Mouse (Mus musculus) spleen, adult 2 months (tissue): ENCODE results near the gene Sort1. TPM values are rescaled to one million over a fixed set of nuclear protein-coding genes. Genes with fewer than 3 reads are reported as not detected.
A peak's percentile ranks its signal among the peaks of the same experiment; 100 is the strongest.
"Not testable (repeated sequence)": the region's sequence is repeated elsewhere in the genome, so short reads cannot be mapped to it uniquely, and the experiment has no call there.

Experiments
- DNase-seq, 2 experiments: peaks; one replicate each; pipeline versions ENCODE4 v3.0.0 to v3.0.0-alpha.2; 2012 to 2021; ENCODE audit warnings: low spot score in 2 of 2, low read depth in 1 of 2
- H3K27ac ChIP-seq: fragments of 200-500 bp; 2 replicates; pipeline ENCODE4 v1.5.1; 2012; ENCODE audit warnings: low read length, inconsistent platforms; ENCODE audit not compliant: insufficient read depth
- H3K27me3 ChIP-seq: fragments of 200-500 bp; 2 replicates; pipeline ENCODE4 v1.6.1; 2012; ENCODE audit warnings: mild to moderate bottlenecking, moderate library complexity, low read length, inconsistent platforms; ENCODE audit not compliant: control insufficient read depth, insufficient read depth
- H3K36me3 ChIP-seq: fragments of 200-500 bp; 2 replicates; pipeline ENCODE4 v1.6.1; 2012; ENCODE audit warnings: mild to moderate bottlenecking, low read length, inconsistent platforms; ENCODE audit not compliant: control insufficient read depth, insufficient read depth
- H3K4me1 ChIP-seq: fragments of 200-500 bp; 2 replicates; pipeline ENCODE4 v1.6.1; 2011; ENCODE audit warnings: inconsistent platforms; ENCODE audit not compliant: control insufficient read depth, insufficient read depth, insufficient read length
- H3K4me3 ChIP-seq: fragments of 200-500 bp; 2 replicates; pipeline ENCODE4 v1.5.1; 2011; ENCODE audit warnings: mild to moderate bottlenecking, inconsistent platforms; ENCODE audit not compliant: insufficient read depth, insufficient read length; ENCODE audit errors: extremely low read depth
- CTCF ChIP-seq: fragments of 200-500 bp; IDR thresholded peaks from 2 replicates; pipeline ENCODE4 v1.5.1; 2011; ENCODE audit warnings: mild to moderate bottlenecking, inconsistent platforms; ENCODE audit not compliant: insufficient read depth, insufficient read length, insufficient replicate concordance; ENCODE audit errors: extremely low read depth
- POLR2A ChIP-seq: fragments of 200-500 bp; IDR thresholded peaks from 2 replicates; pipeline ENCODE4 v1.6.1; 2011; ENCODE audit warnings: low read depth, low read length, inconsistent platforms
- WGBS: fragments of 180-500 bp; shearing (Covaris S2); methylation state at CpG from one replicate; pipeline ENCODE4 v1.1.7; 2018; 5-methylcytosine and 5-hydroxymethylcytosine counted together
- polyA plus RNA-seq: library from polyadenylated mRNA; depleted of rRNA; stranded (reverse); fragments of >200 nt; gene quantifications from 2 replicates; pipeline ENCODE4 v1.2.3, GENCODE M21; 2012

The Sort1 gene
- polyA plus RNA-seq, 1 experiment: 11.4 TPM

- H3K27ac ChIP-seq: no peak overlapping the region
- no peaks in the 10 kb centered on the region for H3K27me3 ChIP-seq
- H3K4me1 ChIP-seq: no peaks in the 10 kb centered on the region
- peaks cover 5% of the 10 kb centered on the region for H3K36me3 ChIP-seq
- DNase-seq: no peak
- no peak overlapping the region for H3K4me3 ChIP-seq
- TF ChIP-seq CTCF (no peak), POLR2A (no peak)
- WGBS: 59% methylated on average over 3 of the region's 3 CpGs
Observed at GRCm38 (mm10) chr3:108259319-108259718, 24.6 kb upstream of the Sort1 start.

GRCm38 (mm10) chr3:108279495-108279894 is 4.4 kb upstream of the Sort1 start:
- DNase-seq, H3K27ac ChIP-seq, H3K4me1 ChIP-seq, H3K4me3 ChIP-seq: not testable (repeated sequence)
- peaks cover 20% of the 10 kb centered on the region for H3K36me3 ChIP-seq
- H3K27me3 ChIP-seq: peaks cover 12% of the 10 kb centered on the region
- 79% methylated on average over 5 of the region's 5 CpGs for WGBS

GRCm38 (mm10) chr3:108282401-108283240 is 1.3 kb upstream of the Sort1 start:
- WGBS: 26% methylated on average over 12 of the region's 12 CpGs
- Histone ChIP-seq H3K36me3 (peaks cover 10% of the 10 kb centered on the region), H3K27me3 (peaks cover 12% of the 10 kb centered on the region), H3K27ac (no peak overlapping the region), H3K4me1 (no peaks in the 10 kb centered on the region; the same call in 1 of the 2 replicates), H3K4me3 (no peak overlapping the region)
- TF ChIP-seq POLR2A: no peak
- no peak for TF ChIP-seq CTCF
- DNase-seq: no peak

DNA sequence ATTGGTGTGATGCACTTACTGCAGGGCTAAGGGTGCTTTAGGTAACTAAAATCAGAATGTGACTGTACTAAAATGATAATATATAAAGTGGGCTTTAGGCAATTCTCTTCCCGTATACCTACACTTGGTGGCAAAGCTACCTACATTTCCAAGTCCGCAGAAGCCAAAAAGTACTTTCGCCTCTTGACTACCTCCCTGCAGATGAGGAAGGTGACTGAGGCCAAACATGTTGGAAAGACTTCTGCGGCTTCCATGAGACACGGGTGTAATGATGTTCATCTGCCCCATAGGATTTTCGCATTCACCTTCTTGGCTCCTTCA is 681 bp upstream of the Sort1 start:
- Histone ChIP-seq H3K36me3 (peaks cover 4% of the 10 kb centered on the region; the same call in 1 of the 2 replicates), H3K4me3 (peak overlapping the region; percentile 53), H3K27me3 (peaks cover 12% of the 10 kb centered on the region), H3K4me1 (no peaks in the 10 kb centered on the region; the same call in 1 of the 2 replicates), H3K27ac (no peak overlapping the region)
- TF ChIP-seq POLR2A (no peak), CTCF (no peak)
- no peak for DNase-seq
- 22% methylated on average over 6 of the region's 6 CpGs for WGBS

- Histone ChIP-seq H3K4me1 (no peaks in the 10 kb centered on the region; the same call in 1 of the 2 replicates), H3K27me3 (peaks cover 12% of the 10 kb centered on the region), H3K36me3 (no peaks in the 10 kb centered on the region), H3K27ac (no peak overlapping the region), H3K4me3 (no peak overlapping the region)
- 83% methylated on average over 4 of the region's 4 CpGs for WGBS
- TF ChIP-seq POLR2A (no peak), CTCF (no peak)
- no peak for DNase-seq
Observed at GRCm38 (mm10) chr3:108285078-108285711, 1.3 kb downstream of the Sort1 start.

GRCm38 (mm10) chr3:108286671-108287439 is 3.0 kb downstream of the Sort1 start:
- DNase-seq: no peak
- Histone ChIP-seq H3K36me3 (no peaks in the 10 kb centered on the region), H3K4me3 (no peak overlapping the region), H3K27me3 (peaks cover 12% of the 10 kb centered on the region), H3K27ac (peak overlapping the region; percentile 21; the same call in 1 of the 2 replicates), H3K4me1 (no peaks in the 10 kb centered on the region; the same call in 1 of the 2 replicates)
- no peak for TF ChIP-seq POLR2A
- TF ChIP-seq CTCF: no peak
- WGBS: 65% methylated on average over 14 of the region's 14 CpGs
